Mouse (Mus musculus) urinary bladder, postnatal 14 days (tissue): ENCODE data around the gene 1700123K08Rik.
"Not testable (repeated sequence)": the region's sequence is repeated elsewhere in the genome, so short reads cannot be mapped to it uniquely, and the experiment has no call there.

Experiments
- DNase-seq: peaks from one replicate; pipeline ENCODE4 v3.0.0; 2021; ENCODE audit warnings: low spot score

The 1700123K08Rik gene

GRCm38 (mm10) chr5:138564612-138565011 lies at the start of gene 1700123K08Rik:
Gene 1700123K08Rik (minus strand): TSS chr5:138564712.
- DNase-seq, result not testable (repeated sequence)

GRCm38 (mm10) chr5:138587396-138587795 lies 22.9 kb upstream of the 1700123K08Rik start:
- no peak for DNase-seq

GRCm38 (mm10) chr5:138571623-138572022 lies 7.1 kb upstream of the 1700123K08Rik start:
- no peak for DNase-seq

GRCm38 (mm10) chr5:138552718-138553117 lies 11.8 kb downstream of the 1700123K08Rik start:
- no peak for DNase-seq

- no peak for DNase-seq
These were observed 32.0 kb downstream of the 1700123K08Rik start for GRCm38 (mm10) chr5:138532491-138532890.
